Mouse (Mus musculus) heart, embryonic 14.5 days (tissue): ENCODE measurements around the gene Dcps. TPM values are rescaled to one million over a fixed set of nuclear protein-coding genes. Genes with fewer than 3 reads are reported as not detected.

Experiments
- ATAC-seq: fragments of 200-750 bp; cut with Nextera tagmentation; 2 replicates; pipeline ENCODE4 v1.8.0; 2017; ENCODE audit warnings: low read depth, moderate TSS enrichment; ENCODE audit not compliant: insufficient number of reproducible peaks, insufficient read depth, low FRiP score
- H3K27ac ChIP-seq, 2 experiments: fragments of 200-500 bp in 1 of 2; fragments of 300-500 bp in 1 of 2; sonication (generic) in 1 of 2; replicated peaks in 1 of 2; 2 replicates each; pipeline ENCODE4 v1.5.1; 2012 to 2014; ENCODE audit warnings: low read depth in 2 of 2, low read length in 2 of 2, control low read depth in 1 of 2, mild to moderate bottlenecking in 1 of 2, mixed read lengths in 1 of 2; ENCODE audit not compliant: control insufficient read depth in 1 of 2, insufficient read depth in 1 of 2
- H3K27me3 ChIP-seq: fragments of 300-500 bp; sonication (generic); 2 replicates; pipeline ENCODE4 v1.6.1; 2014; ENCODE audit warnings: mild to moderate bottlenecking, low read length, control low read depth; ENCODE audit not compliant: control insufficient read depth, insufficient read depth
- H3K36me3 ChIP-seq: fragments of 300-500 bp; sonication (generic); 2 replicates; pipeline ENCODE4 v1.6.1; 2014; ENCODE audit warnings: mild to moderate bottlenecking, control low read depth, low read length, mixed read lengths; ENCODE audit not compliant: control insufficient read depth, insufficient read depth
- H3K4me1 ChIP-seq, 2 experiments: fragments of 200-500 bp in 1 of 2; fragments of 300-500 bp in 1 of 2; sonication (generic) in 1 of 2; 2 replicates each; pipeline ENCODE4 v1.6.1; 2012 to 2014; ENCODE audit warnings: low read length in 2 of 2, control low read depth in 1 of 2, mixed read lengths in 1 of 2; ENCODE audit not compliant: control insufficient read depth in 2 of 2, insufficient read depth in 2 of 2
- H3K4me2 ChIP-seq: fragments of 300-500 bp; sonication (generic); 2 replicates; pipeline ENCODE4 v1.6.1; 2014; ENCODE audit warnings: mild to moderate bottlenecking, low read length
- H3K4me3 ChIP-seq, 2 experiments: fragments of 200-500 bp in 1 of 2; fragments of 300-500 bp in 1 of 2; sonication (generic) in 1 of 2; 2 replicates each; pipeline ENCODE4 v1.5.1; 2012 to 2014; ENCODE audit warnings: low read length in 2 of 2, mild to moderate bottlenecking in 2 of 2, control low read depth in 1 of 2, low read depth in 1 of 2, moderate library complexity in 1 of 2; ENCODE audit not compliant: control insufficient read depth in 1 of 2, insufficient read depth in 1 of 2
- H3K9ac ChIP-seq: fragments of 300-500 bp; sonication (generic); 2 replicates; pipeline ENCODE4 v1.6.1; 2014; ENCODE audit warnings: mild to moderate bottlenecking, low read length
- H3K9me3 ChIP-seq: fragments of 300-500 bp; sonication (generic); 2 replicates; pipeline ENCODE4 v1.6.1; 2016; ENCODE audit warnings: low read length, control low read depth; ENCODE audit not compliant: control insufficient read depth
- WGBS: fragments of 180-500 bp; shearing (Covaris S2); extraction: QIAGEN DNeasy Blood & Tissue Kit; methylation state at CpG from one replicate; pipeline ENCODE4 v1.1.7; 2014; 5-methylcytosine and 5-hydroxymethylcytosine counted together
- polyA plus RNA-seq: library from polyadenylated mRNA; unstranded; fragments of >200 nt; fragmentation: Nextera tagmentation; extraction: Ambion mirVana; gene quantifications from 2 replicates; pipeline ENCODE4 v1.2.1, GENCODE M21; 2014

Dcps gene
- polyA plus RNA-seq, 1 experiment from 2014 or later, result 62.7 TPM

- H3K36me3 ChIP-seq, result no peaks in the 10 kb centered on the region
- peak overlapping the region; percentile 10 to 41; a peak in 2 of 4 replicates for H3K27ac ChIP-seq
- no peaks in the 10 kb centered on the region for H3K9me3 ChIP-seq
- WGBS, result 37% methylated on average over 15 of the region's 15 CpGs
- H3K4me3 ChIP-seq, result no peak overlapping the region
- ATAC-seq, result peak; percentile 40; the same call in 1 of the 2 replicates
- H3K4me1 ChIP-seq, result peaks cover 37 to 38% of the 10 kb centered on the region in 2 experiments
- no peak overlapping the region for H3K9ac ChIP-seq
- H3K4me2 ChIP-seq, result 0 out of 2 replicates have a peak overlapping the region, but pooled peaks have one; percentile 12
- no peaks in the 10 kb centered on the region for H3K27me3 ChIP-seq
These were observed 69.7 kb downstream of the Dcps start for GRCm38 (mm10) chr9:35105884-35106880.

- H3K27me3 ChIP-seq, result no peaks in the 10 kb centered on the region
- 0 out of 2 replicates have a peak, but pooled peaks cover 4% of the 10 kb centered on the region for H3K36me3 ChIP-seq
- no peak for ATAC-seq
- no peak overlapping the region for H3K9ac ChIP-seq
- no peak overlapping the region for H3K4me2 ChIP-seq
- no peak overlapping the region for H3K4me3 ChIP-seq
- no peaks in the 10 kb centered on the region for H3K9me3 ChIP-seq
- peak overlapping the region in 1 of 2 experiments; percentile 41; a peak in 2 of 4 replicates for H3K27ac ChIP-seq
- 29% methylated on average over 2 of the region's 2 CpGs for WGBS
- H3K4me1 ChIP-seq, result peaks cover 31 to 33% of the 10 kb centered on the region in 2 experiments
These were observed 70.4 kb downstream of the Dcps start for GRCm38 (mm10) chr9:35105438-35105837.

- ATAC-seq, result no peak
- Histone ChIP-seq H3K9me3 (no peaks in the 10 kb centered on the region), H3K4me3 (no peak overlapping the region), H3K27ac (no peak overlapping the region), H3K36me3 (0 out of 2 replicates have a peak, but pooled peaks cover 4% of the 10 kb centered on the region), H3K4me2 (no peak overlapping the region), H3K27me3 (no peaks in the 10 kb centered on the region), H3K9ac (no peak overlapping the region), H3K4me1 (peaks cover 24 to 25% of the 10 kb centered on the region in 2 experiments)
- WGBS, result 38% methylated on average over 4 of the region's 4 CpGs
These were observed 71.2 kb downstream of the Dcps start for GRCm38 (mm10) chr9:35104711-35105110.

GRCm38 (mm10) chr9:35098762-35099161 lies 77.1 kb downstream of the Dcps start:
- H3K4me1 ChIP-seq, result peaks cover 2 to 11% of the 10 kb centered on the region in 2 experiments; a peak in 2 of 4 replicates
- 76% methylated on average over 4 of the region's 4 CpGs for WGBS
- H3K4me3 ChIP-seq, result no peak overlapping the region
- no peak overlapping the region for H3K27ac ChIP-seq
- H3K9me3 ChIP-seq, result no peaks in the 10 kb centered on the region
- H3K36me3 ChIP-seq, result 0 out of 2 replicates have a peak, but pooled peaks cover 4% of the 10 kb centered on the region
- H3K4me2 ChIP-seq, result no peak overlapping the region
- H3K9ac ChIP-seq, result no peak overlapping the region
- H3K27me3 ChIP-seq, result no peaks in the 10 kb centered on the region
- no peak for ATAC-seq

GRCm38 (mm10) chr9:35097901-35098300 lies 78.0 kb downstream of the Dcps start:
- H3K4me2 ChIP-seq, result no peak overlapping the region
- H3K9me3 ChIP-seq, result no peaks in the 10 kb centered on the region
- WGBS, result 37% methylated on average over 4 of the region's 4 CpGs
- H3K27me3 ChIP-seq, result no peaks in the 10 kb centered on the region
- no peak overlapping the region for H3K9ac ChIP-seq
- ATAC-seq, result no peak
- no peak overlapping the region for H3K4me3 ChIP-seq
- no peak overlapping the region for H3K27ac ChIP-seq
- peaks cover 2 to 11% of the 10 kb centered on the region in 2 experiments; a peak in 2 of 4 replicates for H3K4me1 ChIP-seq
- H3K36me3 ChIP-seq, result 0 out of 2 replicates have a peak, but pooled peaks cover 4% of the 10 kb centered on the region

- Histone ChIP-seq H3K9me3 (no peaks in the 10 kb centered on the region), H3K27ac (no peak overlapping the region), H3K4me2 (no peak overlapping the region), H3K4me3 (no peak overlapping the region), H3K27me3 (no peaks in the 10 kb centered on the region), H3K4me1 (peaks cover 2 to 11% of the 10 kb centered on the region in 2 experiments; a peak in 2 of 4 replicates), H3K9ac (no peak overlapping the region), H3K36me3 (no peaks in the 10 kb centered on the region)
- ATAC-seq, result no peak
- WGBS, result 77% methylated on average over 1 of the region's 1 CpGs
These were observed 80.1 kb downstream of the Dcps start for GRCm38 (mm10) chr9:35095726-35096125.

- Histone ChIP-seq H3K27me3 (no peaks in the 10 kb centered on the region), H3K4me1 (peaks cover 0 to 11% of the 10 kb centered on the region in 2 experiments; a peak in 1 of 4 replicates), H3K4me3 (no peak overlapping the region), H3K27ac (no peak overlapping the region), H3K9me3 (no peaks in the 10 kb centered on the region), H3K9ac (no peak overlapping the region), H3K4me2 (no peak overlapping the region), H3K36me3 (no peaks in the 10 kb centered on the region)
- no peak for ATAC-seq
- 84% methylated on average over 3 of the region's 3 CpGs for WGBS
These were observed 82.5 kb downstream of the Dcps start for GRCm38 (mm10) chr9:35093350-35093749.
